Mouse (Mus musculus) forebrain, embryonic 10.5 days (tissue): ENCODE measurements at regions not wholly inside any gene's neighbourhood (a gene's known extent, or its start where the extent isn't known, plus 50 kb on each side); places are given as distances from the start of the nearest gene placed in this dataset.

Experiments used
- DNase-seq: peaks from one replicate; pipeline ENCODE4 v3.0.0-alpha.2; 2017; ENCODE audit warnings: low spot score; ENCODE audit errors: extremely low spot score
- H3K27ac ChIP-seq: fragments of 300-500 bp; sonication (generic); 2 replicates; pipeline ENCODE4 v1.5.1; 2016; ENCODE audit warnings: mild to moderate bottlenecking
- H3K27me3 ChIP-seq: fragments of 300-500 bp; sonication (generic); 2 replicates; pipeline ENCODE4 v1.6.1; 2016; ENCODE audit warnings: mild to moderate bottlenecking; ENCODE audit not compliant: poor library complexity, severe bottlenecking
- H3K36me3 ChIP-seq: fragments of 300-500 bp; sonication (generic); replicated peaks from 2 replicates; pipeline ENCODE4 v1.6.1; 2016; ENCODE audit warnings: mild to moderate bottlenecking, moderate library complexity
- H3K4me1 ChIP-seq: fragments of 300-500 bp; sonication (generic); 2 replicates; pipeline ENCODE4 v1.6.1; 2016
- H3K4me3 ChIP-seq: fragments of 300-500 bp; sonication (generic); 2 replicates; pipeline ENCODE4 v1.5.1; 2016; ENCODE audit warnings: mild to moderate bottlenecking, moderate library complexity
- H3K9me3 ChIP-seq: fragments of 300-500 bp; sonication (generic); 2 replicates; pipeline ENCODE4 v1.6.1; 2016; ENCODE audit warnings: mild to moderate bottlenecking, moderate library complexity
- WGBS: fragments of 180-500 bp; shearing (Covaris S2); methylation state at CpG from one replicate; pipeline ENCODE4 v1.1.7; 2016; 5-methylcytosine and 5-hydroxymethylcytosine counted together

DNA sequence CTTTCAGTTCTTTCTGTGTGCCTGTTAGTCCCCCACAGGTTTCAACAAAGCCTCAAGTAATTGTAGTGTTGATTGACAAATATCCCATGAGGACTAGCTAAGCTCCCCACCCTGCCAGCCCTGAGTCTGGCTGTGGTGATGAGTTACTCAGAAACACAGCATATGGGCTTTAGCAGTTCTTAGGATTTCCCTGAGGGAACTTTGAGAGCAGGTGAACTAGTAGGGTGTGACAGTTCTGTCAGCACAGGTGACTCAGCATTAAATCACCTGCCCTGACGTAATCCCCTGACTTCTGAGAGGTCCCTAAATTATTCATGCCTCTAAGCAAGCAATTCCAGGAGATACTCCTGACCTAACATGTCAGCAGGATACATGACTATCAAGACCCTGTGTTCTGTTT is 347.7 kb upstream of the Igfbp3 start:
- DNase-seq = no peak
- Histone ChIP-seq H3K36me3 (no peaks in the 10 kb centered on the region), H3K27ac (no peak overlapping the region), H3K4me1 (no peaks in the 10 kb centered on the region), H3K4me3 (no peak overlapping the region), H3K9me3 (no peaks in the 10 kb centered on the region), H3K27me3 (no peaks in the 10 kb centered on the region)
- WGBS = 84% methylated on average over 1 of the region's 1 CpGs

DNA sequence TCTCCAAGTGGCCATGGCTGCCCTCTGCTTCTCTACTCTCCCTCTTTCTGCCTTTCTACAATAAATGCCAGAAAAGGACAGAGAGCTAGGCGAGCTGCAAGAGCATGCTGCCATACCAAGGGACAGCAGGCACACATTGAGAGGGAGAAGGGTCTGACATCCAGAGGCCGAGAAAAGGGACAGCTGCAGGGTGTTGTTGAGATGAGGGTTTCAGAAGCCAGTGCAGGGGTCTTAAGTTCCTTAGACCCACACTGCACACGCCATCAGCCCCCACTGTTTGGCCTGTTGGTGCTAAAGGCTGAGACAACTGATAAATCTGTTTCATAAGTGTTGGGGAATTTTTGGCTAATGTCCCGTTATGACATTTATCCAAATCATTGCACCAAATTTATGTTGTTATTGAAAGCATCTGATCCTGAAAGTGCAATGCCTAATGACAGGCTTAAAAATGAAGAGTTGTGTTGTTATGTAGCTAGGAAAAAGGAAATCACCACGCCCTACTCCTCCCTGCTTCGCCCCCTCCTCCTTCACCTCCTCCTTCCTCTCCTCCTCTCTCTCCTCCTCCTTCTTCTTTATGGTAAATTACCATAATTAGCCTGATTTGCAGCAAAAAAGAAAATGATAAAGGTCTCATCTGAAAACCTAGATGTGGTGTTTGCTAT is 342.0 kb upstream of the Igfbp3 start:
- no peak for DNase-seq
- no peaks in the 10 kb centered on the region for H3K36me3 ChIP-seq
- H3K4me3 ChIP-seq = no peak overlapping the region
- no peaks in the 10 kb centered on the region for H3K27me3 ChIP-seq
- H3K4me1 ChIP-seq = no peaks in the 10 kb centered on the region
- no peak overlapping the region for H3K27ac ChIP-seq
- no peaks in the 10 kb centered on the region for H3K9me3 ChIP-seq
- WGBS = 86% methylated on average over 6 of the region's 6 CpGs

- no peak overlapping the region for H3K4me3 ChIP-seq
- H3K36me3 ChIP-seq = no peaks in the 10 kb centered on the region
- H3K4me1 ChIP-seq = no peaks in the 10 kb centered on the region
- no peaks in the 10 kb centered on the region for H3K27me3 ChIP-seq
- H3K9me3 ChIP-seq = no peaks in the 10 kb centered on the region
- 93% methylated on average over 3 of the region's 3 CpGs for WGBS
- no peak for DNase-seq
- H3K27ac ChIP-seq = no peak overlapping the region
Measured at GRCm38 (mm10) chr11:7552154-7552553, 338.4 kb upstream of the Igfbp3 start.

- H3K27ac ChIP-seq = no peak overlapping the region
- 81% methylated on average over 2 of the region's 2 CpGs for WGBS
Measured at GRCm38 (mm10) chr11:7547796-7548195, 334.1 kb upstream of the Igfbp3 start.

GRCm38 (mm10) chr11:7545621-7546020 is 331.9 kb upstream of the Igfbp3 start:
- no peaks in the 10 kb centered on the region for H3K36me3 ChIP-seq
- 82% methylated on average over 2 of the region's 2 CpGs for WGBS

More at GRCm38 (mm10) chr11:7547796-7548195, 334.1 kb upstream of the Igfbp3 start:
- no peak overlapping the region for H3K4me3 ChIP-seq
- H3K9me3 ChIP-seq = no peaks in the 10 kb centered on the region
- no peaks in the 10 kb centered on the region for H3K36me3 ChIP-seq
- DNase-seq = no peak
- no peaks in the 10 kb centered on the region for H3K27me3 ChIP-seq
- H3K4me1 ChIP-seq = no peaks in the 10 kb centered on the region

GRCm38 (mm10) chr11:7534590-7534989 is 320.9 kb upstream of the Igfbp3 start:
- Histone ChIP-seq H3K27ac (no peak overlapping the region), H3K4me1 (no peaks in the 10 kb centered on the region), H3K36me3 (no peaks in the 10 kb centered on the region), H3K27me3 (no peaks in the 10 kb centered on the region), H3K9me3 (peaks cover 11% of the 10 kb centered on the region), H3K4me3 (no peak overlapping the region)
- no peak for DNase-seq
- WGBS = 23% methylated on average over 2 of the region's 2 CpGs

More at GRCm38 (mm10) chr11:7545621-7546020, 331.9 kb upstream of the Igfbp3 start:
- H3K9me3 ChIP-seq = no peaks in the 10 kb centered on the region
- no peak overlapping the region for H3K4me3 ChIP-seq
- no peaks in the 10 kb centered on the region for H3K4me1 ChIP-seq
- no peak overlapping the region for H3K27ac ChIP-seq
- no peak for DNase-seq
- H3K27me3 ChIP-seq = no peaks in the 10 kb centered on the region

DNA sequence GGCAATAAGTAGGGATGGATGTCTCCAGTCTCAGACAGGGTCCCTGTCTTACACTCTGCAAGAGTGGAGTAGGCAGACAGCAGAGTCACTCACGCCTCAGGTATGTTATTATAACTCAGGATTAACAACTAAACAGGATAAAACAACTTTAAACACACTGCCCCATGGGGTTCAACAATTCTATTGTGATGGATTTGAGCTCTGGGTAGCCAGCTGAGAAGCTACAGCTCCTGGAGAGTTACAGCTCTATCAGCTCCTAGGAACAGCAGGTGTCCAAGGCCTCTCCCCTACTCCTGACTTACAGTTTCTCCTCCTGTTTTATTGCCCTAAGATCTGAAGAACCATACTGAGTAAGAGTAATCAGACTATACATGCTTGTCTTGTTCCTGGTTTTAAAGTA is 319.6 kb upstream of the Igfbp3 start:
- no peak for DNase-seq
- Histone ChIP-seq H3K27ac (no peak overlapping the region), H3K4me1 (no peaks in the 10 kb centered on the region), H3K4me3 (no peak overlapping the region), H3K9me3 (peaks cover 11% of the 10 kb centered on the region), H3K27me3 (no peaks in the 10 kb centered on the region), H3K36me3 (no peaks in the 10 kb centered on the region)
- WGBS = 24% methylated on average over 1 of the region's 1 CpGs

- Histone ChIP-seq H3K4me1 (no peaks in the 10 kb centered on the region), H3K36me3 (no peaks in the 10 kb centered on the region), H3K9me3 (peaks cover 7% of the 10 kb centered on the region), H3K27ac (no peak overlapping the region), H3K4me3 (no peak overlapping the region), H3K27me3 (no peaks in the 10 kb centered on the region)
- WGBS = 90% methylated on average over 3 of the region's 3 CpGs
- DNase-seq = no peak
Measured at GRCm38 (mm10) chr11:7531847-7532246, 318.1 kb upstream of the Igfbp3 start.

DNA sequence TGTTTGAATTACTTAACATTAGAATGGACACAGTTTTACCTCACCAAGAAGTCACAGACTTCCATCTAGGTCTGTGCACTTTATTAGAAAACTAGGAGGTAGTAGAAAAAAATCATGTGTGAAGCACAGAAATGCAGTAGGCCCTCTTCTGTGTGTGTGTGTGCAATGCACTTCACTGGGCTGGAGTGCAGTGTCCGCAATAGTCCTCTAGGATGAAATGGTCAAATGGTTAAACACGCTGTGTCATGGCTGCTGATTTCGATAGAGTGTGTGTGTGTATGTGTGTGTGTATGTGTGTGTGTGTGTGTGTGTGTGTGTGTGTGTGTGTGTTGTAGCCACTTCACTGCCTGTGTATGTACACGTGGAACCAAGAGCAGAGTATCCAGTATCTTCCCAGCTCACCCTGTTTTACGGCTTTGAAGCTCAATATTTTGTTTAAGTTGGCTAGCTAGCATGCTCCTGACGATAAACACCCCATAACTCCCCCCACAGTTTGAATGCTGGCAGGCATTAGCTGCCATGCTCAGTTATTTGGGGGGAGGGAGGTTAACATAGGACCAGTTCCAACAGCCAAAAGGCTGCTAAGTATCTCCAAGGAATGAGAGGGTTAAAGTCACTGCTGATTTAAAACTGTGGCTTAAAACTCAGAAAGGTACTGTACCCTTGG is 316.9 kb upstream of the Igfbp3 start:
- Histone ChIP-seq H3K4me1 (no peaks in the 10 kb centered on the region), H3K27ac (no peak overlapping the region), H3K4me3 (no peak overlapping the region), H3K27me3 (no peaks in the 10 kb centered on the region), H3K9me3 (no peaks in the 10 kb centered on the region), H3K36me3 (no peaks in the 10 kb centered on the region)
- DNase-seq = no peak
- 90% methylated on average over 6 of the region's 6 CpGs for WGBS

- Histone ChIP-seq H3K4me1 (no peaks in the 10 kb centered on the region), H3K27ac (no peak overlapping the region), H3K36me3 (no peaks in the 10 kb centered on the region), H3K4me3 (no peak overlapping the region), H3K9me3 (no peaks in the 10 kb centered on the region), H3K27me3 (no peaks in the 10 kb centered on the region)
- DNase-seq = no peak
- WGBS = 82% methylated on average over 2 of the region's 2 CpGs
Measured at GRCm38 (mm10) chr11:7519556-7519955, 305.8 kb upstream of the Igfbp3 start.

GRCm38 (mm10) chr11:7508861-7509260 is 295.1 kb upstream of the Igfbp3 start:
- no peak for DNase-seq
- no peaks in the 10 kb centered on the region for H3K4me1 ChIP-seq
- no peaks in the 10 kb centered on the region for H3K27me3 ChIP-seq
- H3K9me3 ChIP-seq = no peaks in the 10 kb centered on the region
- WGBS = 94% methylated on average over 5 of the region's 5 CpGs
- H3K36me3 ChIP-seq = no peaks in the 10 kb centered on the region
- no peak overlapping the region for H3K4me3 ChIP-seq
- no peak overlapping the region for H3K27ac ChIP-seq

- no peak for DNase-seq
- no peaks in the 10 kb centered on the region for H3K9me3 ChIP-seq
- H3K27me3 ChIP-seq = no peaks in the 10 kb centered on the region
- no peak overlapping the region for H3K4me3 ChIP-seq
- H3K36me3 ChIP-seq = no peaks in the 10 kb centered on the region
- no peaks in the 10 kb centered on the region for H3K4me1 ChIP-seq
- WGBS = 77% methylated on average over 7 of the region's 7 CpGs
- H3K27ac ChIP-seq = no peak overlapping the region
Measured at GRCm38 (mm10) chr11:7506421-7506945, 292.8 kb upstream of the Igfbp3 start.

- Histone ChIP-seq H3K4me3 (no peak overlapping the region), H3K9me3 (no peaks in the 10 kb centered on the region), H3K36me3 (no peaks in the 10 kb centered on the region), H3K27ac (no peak overlapping the region), H3K27me3 (no peaks in the 10 kb centered on the region), H3K4me1 (no peaks in the 10 kb centered on the region)
- no peak for DNase-seq
- 89% methylated on average over 10 of the region's 10 CpGs for WGBS
Measured at GRCm38 (mm10) chr11:7504651-7505321, 291.1 kb upstream of the Igfbp3 start.
